Comparison of ENCODE assay signal across 19 mouse cellular contexts in genomic region chr3:129566876-129567275, GRCm38 (mm10). TPM values are rescaled to one million over a fixed set of nuclear protein-coding genes. Genes with fewer than 3 reads are reported as not detected.
A peak's percentile ranks its signal among the peaks of the same experiment; 100 is the strongest.
DNase-seq lines count a peak whose midpoint lies in the region; ATAC-seq and TF ChIP-seq lines count a peak whose summit lies in the region.
"Had no signal": no experiment of that assay in that cellular context is flagged by ENCODE, and none has a peak within 500 bp of the region (broad histone marks: within the 10 kb centered on the region; RNA-seq: fewer than 3 reads in every experiment).

No protein-coding gene starts in this region.

- peak overlapping the region; percentile 43; the same call in 1 of the 2 replicates for H3K27ac ChIP-seq in limb, embryonic 15.5 days
- H3K27ac ChIP-seq in limb, embryonic 10.5 days, result no peak overlapping the region
- H3K27ac ChIP-seq in ES-E14 (ENCODE audit: insufficient read depth, low read depth, low read length, poor library complexity, severe bottlenecking), result peak overlapping the region; percentile 24; the same call in 1 of the 2 replicates
- H3K27ac ChIP-seq: embryonic facial prominence, embryonic 15.5 days; forebrain, embryonic 10.5 days; limb, embryonic 12.5 days had no signal

- 0 out of 2 replicates have a peak, but pooled peaks cover 2% of the 10 kb centered on the region for H3K36me3 ChIP-seq in limb, embryonic 15.5 days
- H3K36me3 ChIP-seq in limb, embryonic 10.5 days, result peaks cover 42% of the 10 kb centered on the region
- peaks cover 23% of the 10 kb centered on the region for H3K36me3 ChIP-seq in ES-E14 (ENCODE audit: control insufficient read depth, insufficient read depth, low read length, poor library complexity, severe bottlenecking)
- H3K36me3 ChIP-seq: embryonic facial prominence, embryonic 15.5 days had no signal

- DNase-seq in gastrocnemius, adult 18-20 months (ENCODE audit: low spot score), result peak; percentile 32
- no peak for DNase-seq in gastrocnemius, postnatal 4 days (ENCODE audit: low spot score in 2 of 2)
- no peak for DNase-seq in limb, embryonic 10.5 days (ENCODE audit: low spot score)
- DNase-seq in ES-E14 (ENCODE audit: low read depth, low spot score), result no peak
- DNase-seq in skeletal muscle tissue, adult 2 months (ENCODE audit: low read depth, low spot score), result peak; percentile 32
- no peak for DNase-seq in thymus, postnatal 14 days
- DNase-seq: cerebellum, postnatal 10 days; heart, postnatal 36 days; kidney, adult 2 months; kidney, postnatal 14 days; lung, embryonic 14.5 days; thymus, postnatal 36 days had no signal

- in situ Hi-C loops in ES-E14 (cut with MboI; ENCODE audit: low sequenced_read_pairs in 2 of 2, unreplicated experiment in 2 of 2), result no loop called here

- no peaks in the 10 kb centered on the region for H3K27me3 ChIP-seq in limb, embryonic 15.5 days
- H3K27me3 ChIP-seq in limb, embryonic 10.5 days (ENCODE audit: low read depth, poor library complexity, severe bottlenecking), result no peaks in the 10 kb centered on the region
- H3K27me3 ChIP-seq: embryonic facial prominence, embryonic 15.5 days; limb, embryonic 12.5 days had no signal

- H3K9ac ChIP-seq in limb, embryonic 15.5 days, result no peak overlapping the region
- no peak overlapping the region for H3K9ac ChIP-seq in ES-E14 (ENCODE audit: insufficient read depth, low read depth, low read length, poor library complexity, severe bottlenecking)
- H3K9ac ChIP-seq: embryonic facial prominence, embryonic 15.5 days; limb, embryonic 12.5 days; lung, embryonic 14.5 days had no signal

- H3K4me2 ChIP-seq in limb, embryonic 15.5 days, result no peak overlapping the region
- H3K4me2 ChIP-seq: embryonic facial prominence, embryonic 15.5 days; heart, embryonic 11.5 days; limb, embryonic 12.5 days; lung, embryonic 14.5 days had no signal

- no peak for ATAC-seq in limb, embryonic 15.5 days (ENCODE audit: insufficient number of reproducible peaks, low FRiP score, low TSS enrichment, low read depth)
- ATAC-seq: activated CD4-positive, CD25-positive, alpha-beta regulatory T cell, adult 4 months; hindbrain, embryonic 16.5 days had no signal

- H3K4me3 ChIP-seq in limb, embryonic 15.5 days, result no peak overlapping the region
- no peak overlapping the region for H3K4me3 ChIP-seq in limb, embryonic 10.5 days
- H3K4me3 ChIP-seq in ES-E14 (ENCODE audit: insufficient read depth in 1 of 2, low read depth in 1 of 2, low read length in 2 of 2, poor library complexity in 1 of 2, severe bottlenecking in 1 of 2), result no peak overlapping the region
- H3K4me3 ChIP-seq: embryonic facial prominence, embryonic 15.5 days; forebrain, embryonic 10.5 days; limb, embryonic 12.5 days had no signal

- WGBS in limb, embryonic 15.5 days, result 62% methylated on average over 5 of the region's 5 CpGs
- 93% methylated on average over 5 of the region's 5 CpGs for WGBS in limb, embryonic 10.5 days

- H3K4me1 ChIP-seq in limb, embryonic 15.5 days, result 0 out of 2 replicates have a peak, but pooled peaks cover 2% of the 10 kb centered on the region
- H3K4me1 ChIP-seq in limb, embryonic 10.5 days, result no peaks in the 10 kb centered on the region
- H3K4me1 ChIP-seq in ES-E14 (ENCODE audit: control insufficient read depth in 2 of 2, insufficient read depth in 2 of 2, low read length in 2 of 2, poor library complexity in 1 of 2), result peaks cover 8 to 17% of the 10 kb centered on the region in 2 experiments

- H3K9me3 ChIP-seq in limb, embryonic 15.5 days, result no peaks in the 10 kb centered on the region
- no peaks in the 10 kb centered on the region for H3K9me3 ChIP-seq in limb, embryonic 10.5 days (replicated peaks)
- H3K9me3 ChIP-seq in ES-E14 (ENCODE audit: control insufficient read depth, insufficient read depth, low read depth, low read length), result no peaks in the 10 kb centered on the region
- H3K9me3 ChIP-seq: embryonic facial prominence, embryonic 15.5 days; forebrain, embryonic 10.5 days; limb, embryonic 12.5 days had no signal

TF ChIP-seq in ES-E14, 5 proteins besides CTCF, POLR2A, EP300 and RAD21:
- TF ChIP-seq ZC3H11A (IDR thresholded peaks at IDR 0.05; ENCODE audit: borderline replicate concordance, low read depth, low read length), result no peak
- no peak for TF ChIP-seq MAFK (IDR thresholded peaks at IDR 0.05; ENCODE audit: insufficient read depth, low read depth, low read length)
- no peak for TF ChIP-seq ZNF384 (IDR thresholded peaks at IDR 0.05; ENCODE audit: low read depth, low read length)
- no peak for TF ChIP-seq HCFC1 (IDR thresholded peaks at IDR 0.05; ENCODE audit: borderline replicate concordance, insufficient read depth, low read length)
- TF ChIP-seq CHD2 (IDR thresholded peaks at IDR 0.05; ENCODE audit: low read depth, low read length), result no peak
TF ChIP-seq in ES-E14: peak in this region for 0.

RNA-seq across cellular contexts. Expression of gene Elovl6, which starts 34.7 kb away (rescaled TPM):
- total RNA-seq in gastrocnemius, adult 18-20 months (2021), result under 1 TPM; 0.39 to 0.62 TPM
- 10 to 100 TPM; 11.8 to 12.3 TPM for total RNA-seq in gastrocnemius, postnatal 4 days (2021)
- 23.3 and 32.0 TPM in 2 replicates for polyA plus RNA-seq in limb, embryonic 15.5 days (2015; fragmentation: Nextera tagmentation; extraction: Ambion mirVana)
- polyA plus RNA-seq in limb, embryonic 10.5 days (2016; fragmentation: Nextera tagmentation; extraction: Ambion mirVana), result 54.6 and 59.0 TPM in 2 replicates
- total RNA-seq in ES-E14 (2012; rRNA removed), result 109 and 118 TPM in 2 replicates

Comparison
In these comparisons a context has a peak if more than half of its experiments do, and no peak if none do; other contexts are left out.
1. DNase-seq: peak in gastrocnemius, adult 18-20 months (single experiment) and skeletal muscle tissue, adult 2 months (single experiment); none in gastrocnemius, postnatal 4 days (0 of 2), limb, embryonic 10.5 days (single experiment), ES-E14 (single experiment) and thymus, postnatal 14 days (single experiment).
2. RNA of gene Elovl6, which starts 34.7 kb away (total RNA-seq): 109 to 118 TPM in ES-E14 and 11.8 to 12.3 TPM in gastrocnemius, postnatal 4 days; 0.39 to 0.62 TPM in gastrocnemius, adult 18-20 months; every median in the first group is over 4 times any median in the second.